Mouse (Mus musculus): ENCODE measurements around the gene Orm3.

Orm3 gene

DNA sequence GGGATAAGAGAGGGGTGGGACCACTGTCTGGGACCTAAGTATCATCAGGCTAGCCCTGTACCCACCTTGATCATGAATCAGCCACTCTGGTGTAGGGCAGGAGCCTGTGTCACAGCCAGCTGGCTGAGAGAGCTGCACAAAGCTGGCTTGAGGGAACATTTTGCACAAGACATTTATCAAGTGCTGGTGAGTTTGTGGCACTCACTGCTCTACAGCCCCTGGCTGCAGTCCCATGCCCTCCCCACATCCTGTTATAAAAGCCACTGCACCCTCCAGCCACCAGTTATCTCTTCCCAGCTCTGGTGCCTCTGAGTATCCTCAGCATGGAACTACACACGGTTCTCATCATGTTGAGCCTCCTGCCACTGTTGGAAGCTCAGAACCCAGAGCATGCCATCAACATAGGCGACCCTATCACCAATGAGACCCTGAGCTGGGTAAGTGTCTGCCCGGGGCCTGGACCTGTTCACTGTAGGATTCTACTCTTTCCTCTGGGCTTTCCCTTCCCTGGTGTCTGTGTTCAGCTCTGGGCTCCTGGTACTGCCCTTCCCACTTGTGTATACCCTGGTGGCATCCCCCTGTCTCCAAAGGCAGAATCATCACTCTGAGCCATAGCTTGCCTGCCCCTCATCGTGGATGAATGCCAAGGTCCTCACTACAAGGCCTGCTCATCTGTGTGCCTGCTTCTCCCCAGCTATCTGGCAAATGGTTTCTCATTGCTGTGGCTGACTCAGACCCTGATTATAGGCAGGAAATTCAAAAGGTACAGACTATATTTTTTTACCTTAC is at the start of gene Orm3:
Orm3 (plus strand) TSS at position 286 of the 789 bp plus-strand sequence.
- DNase-seq, result peak in 1 of 2 experiments; percentile 32

DNA sequence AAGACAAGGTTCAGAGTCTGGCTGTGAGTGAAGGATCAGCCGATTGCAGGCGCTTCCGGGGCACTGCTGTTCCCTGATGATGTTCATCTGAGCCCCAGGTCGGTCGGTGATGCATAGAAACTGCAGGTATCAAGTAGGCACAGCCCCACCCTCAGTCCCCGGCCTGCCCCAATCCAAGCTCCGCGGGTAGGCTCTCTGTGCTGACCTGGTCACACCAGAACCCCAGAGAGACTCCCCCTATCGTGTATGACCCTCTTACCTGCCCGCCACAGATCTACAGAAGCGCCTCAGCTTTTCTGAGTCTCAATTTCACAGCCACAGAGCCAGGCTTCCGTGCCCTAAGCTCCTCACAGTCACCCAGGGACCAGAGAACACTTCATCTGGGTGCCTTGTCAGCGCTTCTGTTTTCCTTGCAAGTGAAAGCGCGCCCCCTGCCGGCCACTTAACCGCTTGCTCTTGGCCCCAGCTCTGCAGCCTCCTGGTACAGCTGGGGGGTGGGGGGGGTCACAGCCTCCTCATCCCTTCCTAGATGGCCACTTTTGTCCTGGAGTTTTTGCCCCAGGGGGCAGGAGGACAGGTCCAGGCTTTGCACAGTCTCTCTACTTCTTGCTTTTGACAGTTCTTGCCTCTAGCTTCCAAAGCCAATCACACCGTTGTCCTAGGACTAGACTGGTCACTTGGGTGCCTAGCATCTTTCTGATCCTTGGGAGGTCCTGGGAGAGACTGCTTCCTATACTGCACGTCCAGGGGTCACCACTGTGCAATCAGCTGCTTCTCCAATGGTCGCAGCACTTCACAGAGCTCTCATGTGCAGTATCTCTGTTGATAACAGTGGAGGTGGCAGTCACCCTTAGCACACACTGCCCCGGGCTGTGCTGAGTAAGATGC is 48.5 kb upstream of the Orm3 start:
- peak; percentile 89 to 90 for DNase-seq

DNA sequence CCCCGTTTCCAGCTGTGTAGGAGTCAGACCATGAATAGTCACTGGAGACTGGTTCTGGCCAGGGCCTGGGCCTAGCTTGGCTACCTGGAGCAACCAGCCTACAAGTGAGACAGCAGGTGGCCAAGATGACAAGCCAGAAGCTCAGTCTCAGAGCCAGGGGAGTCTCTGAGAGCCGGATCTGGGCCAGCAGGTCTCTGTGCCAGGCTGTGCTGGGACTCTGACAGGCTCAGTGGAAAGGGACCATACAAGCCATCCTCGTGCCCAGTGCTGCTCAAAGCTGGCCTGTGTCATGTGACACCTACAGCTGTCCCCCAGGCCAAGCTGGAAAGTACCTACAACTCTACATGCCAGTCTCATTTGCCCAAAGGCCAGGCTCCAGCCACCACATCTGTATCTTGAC is 47.6 kb upstream of the Orm3 start:
- DNase-seq, result no peak

DNA sequence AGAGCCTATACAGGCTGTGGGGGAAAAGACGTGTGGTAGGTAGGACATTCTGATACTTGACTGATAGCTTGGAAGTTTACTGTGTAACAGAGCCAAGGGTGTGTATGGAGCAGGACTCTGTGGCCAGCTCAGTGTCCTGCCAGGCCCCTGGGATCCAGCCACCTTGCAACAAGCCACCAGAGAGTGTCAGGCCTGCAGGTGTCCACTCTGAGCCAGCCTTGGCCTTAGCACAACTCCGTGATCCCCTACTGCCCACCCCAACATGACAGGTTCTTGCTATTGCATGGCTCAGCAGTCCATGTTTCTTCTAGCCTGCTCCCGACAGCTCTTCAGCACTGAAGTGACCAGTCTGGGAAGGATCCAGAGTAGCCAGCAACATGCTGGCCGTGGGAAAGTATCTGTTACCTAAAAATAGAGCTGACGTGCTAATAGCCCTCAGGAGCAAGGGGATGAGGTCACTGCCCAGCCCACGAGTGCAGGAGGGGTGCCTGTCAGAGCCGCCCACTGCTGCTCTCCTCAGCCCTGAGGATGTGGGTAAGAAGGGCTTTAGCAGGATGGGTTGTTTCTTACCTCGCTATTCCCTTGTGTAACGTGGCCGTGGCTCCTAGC is 45.6 kb upstream of the Orm3 start:
- peak; percentile 44 to 65 for DNase-seq

DNA sequence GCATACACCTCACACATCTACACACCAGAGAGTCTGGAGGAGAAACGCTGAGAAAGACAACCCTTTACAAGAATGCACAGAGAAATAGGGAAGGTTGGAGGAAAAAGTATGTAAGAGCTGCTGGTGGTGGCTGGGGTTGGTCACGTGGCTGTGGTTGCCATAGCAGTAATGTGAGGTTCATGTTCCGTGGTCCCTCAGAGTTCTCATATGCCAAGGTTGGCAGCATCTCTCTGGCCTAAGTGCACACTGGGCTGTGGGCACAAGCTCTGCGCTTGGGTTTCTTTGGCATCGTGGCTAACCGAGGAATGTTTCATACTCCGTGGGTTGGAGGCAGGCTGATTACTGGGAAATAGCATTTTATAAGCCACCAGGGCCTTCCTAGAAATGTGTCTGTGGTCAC is 44.5 kb upstream of the Orm3 start:
- DNase-seq, result peak in 1 of 2 experiments; percentile 13

DNA sequence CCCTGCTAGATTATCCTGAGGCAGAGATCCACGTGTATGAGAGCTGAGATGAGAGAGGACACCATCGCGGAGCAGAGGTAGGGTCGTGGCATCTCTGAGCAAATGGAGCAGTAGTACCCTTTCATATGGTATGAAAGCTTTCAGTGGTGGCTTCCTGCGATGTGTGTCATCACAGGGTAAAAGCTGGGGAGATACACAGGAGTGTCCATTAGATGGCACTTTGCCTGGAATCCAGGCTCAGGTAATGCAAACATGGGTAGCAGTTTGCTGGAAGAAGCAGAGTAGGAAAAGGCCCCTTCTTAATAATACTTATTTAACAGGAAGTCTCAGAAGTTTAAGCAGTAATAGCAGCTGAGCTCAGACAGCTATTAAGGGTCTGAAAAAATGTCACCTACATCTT is 41.9 kb upstream of the Orm3 start:
- peak in 1 of 2 experiments; percentile 10 for DNase-seq

DNA sequence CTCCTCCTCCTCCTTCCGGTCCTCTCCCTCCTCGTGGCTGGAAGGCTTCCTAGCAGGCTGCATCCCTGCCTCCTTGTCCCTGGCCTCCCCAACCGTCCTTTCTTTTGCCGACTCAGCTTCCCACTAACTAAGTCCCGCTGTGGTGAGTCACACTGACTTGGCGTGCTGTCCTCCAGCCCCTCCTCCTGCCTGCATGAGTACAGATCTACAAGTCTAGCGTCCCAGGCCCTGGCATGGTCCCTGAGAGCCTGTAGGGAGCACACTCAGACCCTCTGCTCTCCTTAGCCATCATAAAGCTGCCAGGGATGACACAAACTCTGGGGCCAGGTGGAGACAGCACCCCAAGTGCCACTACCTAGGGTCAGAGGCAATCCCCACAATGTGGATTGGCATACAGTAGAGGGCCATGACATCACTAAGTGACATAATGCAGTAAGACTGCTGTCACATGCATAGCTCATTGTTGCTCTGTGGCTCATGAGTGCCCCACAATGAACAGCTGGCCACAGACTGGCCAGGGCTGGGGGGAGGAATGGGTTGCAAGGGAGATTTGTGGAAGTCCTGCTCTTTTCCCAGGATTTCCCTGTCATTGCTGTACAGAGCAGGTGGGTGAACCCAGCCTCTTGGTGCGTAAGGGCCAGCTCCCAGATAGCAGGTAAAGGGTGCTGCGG is 39.8 kb upstream of the Orm3 start:
- peak; percentile 20 to 57 for DNase-seq

DNA sequence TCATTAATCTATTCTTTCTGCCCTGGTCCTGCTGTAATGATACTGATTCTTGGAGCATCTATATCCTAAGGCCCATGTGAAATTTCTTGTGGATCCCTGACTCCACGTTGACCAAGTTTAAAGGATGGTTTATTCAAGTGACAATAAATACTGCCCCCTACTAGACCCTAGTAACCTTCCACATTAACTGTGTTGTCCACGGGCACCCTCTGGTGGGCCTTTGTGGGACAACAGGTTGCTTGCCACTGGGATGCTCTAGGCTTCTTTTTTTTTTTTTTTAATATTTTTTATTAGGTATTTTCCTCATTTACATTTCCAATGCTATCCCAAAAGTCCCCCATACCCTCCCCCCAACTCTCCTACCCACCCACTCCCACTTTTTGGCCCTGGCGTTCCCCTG is 36.4 kb upstream of the Orm3 start:
- peak; percentile 58 to 77 for DNase-seq

DNA sequence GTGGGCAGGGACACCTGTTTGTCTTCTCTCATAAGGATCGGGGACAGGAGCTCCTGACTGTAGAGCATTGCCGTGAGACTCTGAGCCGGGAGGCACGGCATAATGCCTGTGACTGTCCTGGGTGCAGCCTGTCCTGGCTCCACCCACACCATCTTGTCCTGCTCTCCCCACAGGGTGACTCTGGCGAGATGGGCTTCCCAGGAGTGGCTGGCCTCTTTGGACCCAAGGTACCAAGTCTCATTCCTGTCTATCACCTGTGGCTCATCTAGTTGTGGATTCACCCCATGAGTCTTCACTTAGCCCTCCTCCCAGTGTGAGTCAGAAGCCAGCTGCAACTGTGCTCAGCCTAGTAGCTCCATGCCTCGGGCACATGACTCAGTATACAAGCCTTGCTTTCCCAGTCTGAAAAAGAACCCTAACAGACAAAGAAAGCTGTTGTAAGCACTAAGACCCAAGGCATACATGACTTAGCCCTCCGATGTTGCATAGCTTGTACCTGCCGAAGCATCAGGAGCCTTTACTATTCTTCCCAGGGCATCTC is 32.6 kb upstream of the Orm3 start:
- DNase-seq, result peak in 1 of 2 experiments; percentile 9

DNA sequence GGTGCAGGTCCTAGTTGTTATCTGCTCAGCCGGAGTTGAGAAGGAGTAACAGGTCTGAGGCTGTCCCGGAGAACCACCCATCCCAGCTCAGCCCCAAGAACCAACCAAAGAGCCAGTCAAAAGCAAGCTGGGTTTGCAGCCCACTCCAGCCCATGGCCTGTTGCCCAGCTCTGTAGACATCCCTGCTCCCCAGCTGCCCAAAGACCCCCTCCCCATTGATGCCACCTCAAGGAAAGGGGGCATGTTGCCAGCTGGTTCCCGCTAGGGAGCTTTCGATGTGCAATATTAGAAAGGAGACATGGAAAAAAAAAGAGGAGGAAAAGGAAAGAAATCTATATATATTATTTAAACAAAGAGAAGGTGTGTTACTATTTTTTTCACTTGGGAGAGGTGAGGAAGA is 22.6 kb upstream of the Orm3 start:
- peak in 1 of 2 experiments; percentile 19 for DNase-seq

DNA sequence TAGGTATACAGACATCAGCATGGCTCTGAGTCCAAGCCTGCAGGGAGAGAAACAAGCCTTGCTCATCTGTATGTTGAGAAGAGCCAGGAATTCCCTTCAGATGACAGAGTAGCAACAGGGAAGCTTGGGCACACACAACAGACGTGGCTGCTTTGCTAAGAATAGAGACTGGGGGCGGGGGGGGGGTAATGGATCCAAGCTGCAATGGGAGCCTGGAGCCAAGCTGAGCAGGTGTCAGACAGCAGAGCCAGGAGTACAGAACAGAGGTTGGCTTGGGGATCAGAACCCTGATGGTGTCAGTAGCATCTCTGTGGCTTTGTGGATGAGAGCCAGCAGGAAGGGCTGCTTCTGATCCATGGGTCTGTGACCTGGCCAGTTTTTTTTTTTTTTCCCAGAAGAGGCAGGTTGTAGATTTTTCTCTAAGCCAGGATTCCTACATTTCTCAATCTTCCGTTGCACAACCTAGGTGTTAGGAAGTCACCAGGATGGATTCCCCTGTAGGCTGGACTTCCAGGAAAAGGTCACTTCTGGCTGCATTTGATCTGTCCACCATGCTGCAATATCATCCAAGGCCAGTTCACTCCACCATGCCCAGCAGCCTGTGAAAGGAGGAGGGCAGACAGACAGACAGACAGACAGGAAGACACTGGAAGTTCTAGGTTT is 17.4 kb upstream of the Orm3 start:
- peak in 1 of 2 experiments; percentile 4 for DNase-seq

DNA sequence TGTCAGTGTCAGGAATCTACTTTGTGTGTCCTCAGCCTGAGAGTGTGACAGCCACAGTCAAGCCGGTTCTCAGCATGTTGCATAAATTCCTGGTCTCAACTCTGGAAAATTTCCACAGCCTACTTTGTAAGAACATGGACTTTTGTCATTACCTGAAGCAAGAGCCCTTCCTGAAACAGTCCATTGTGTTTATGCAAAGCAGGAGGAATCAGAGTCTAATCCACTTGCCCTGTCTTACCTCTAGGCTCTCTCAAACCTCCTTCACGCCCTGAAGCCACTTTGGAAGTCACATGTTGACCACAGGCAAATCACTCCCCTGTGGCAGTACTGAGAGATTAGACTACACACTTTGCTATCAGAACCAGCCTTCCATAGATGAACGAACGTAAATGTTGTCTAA is 13.5 kb upstream of the Orm3 start:
- no peak for DNase-seq

DNA sequence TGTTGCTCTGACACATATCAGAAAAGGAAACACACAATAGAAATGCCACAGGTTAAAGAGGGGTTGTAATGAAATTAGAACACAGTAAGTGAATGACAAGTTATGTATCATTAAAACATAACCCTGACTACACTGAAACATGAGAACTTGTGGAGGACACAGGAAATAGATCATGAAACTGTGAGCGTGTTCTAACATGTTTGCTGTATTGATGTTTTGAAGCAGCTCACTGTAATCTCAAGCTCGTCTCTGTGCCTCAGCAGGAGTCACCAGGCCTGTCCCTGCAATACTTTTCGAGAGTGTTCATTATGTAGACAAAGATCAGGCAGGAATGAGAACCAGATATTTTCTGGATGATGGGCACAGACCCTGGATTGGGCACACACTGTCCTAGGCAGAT is 12.4 kb upstream of the Orm3 start:
- no peak for DNase-seq

DNA sequence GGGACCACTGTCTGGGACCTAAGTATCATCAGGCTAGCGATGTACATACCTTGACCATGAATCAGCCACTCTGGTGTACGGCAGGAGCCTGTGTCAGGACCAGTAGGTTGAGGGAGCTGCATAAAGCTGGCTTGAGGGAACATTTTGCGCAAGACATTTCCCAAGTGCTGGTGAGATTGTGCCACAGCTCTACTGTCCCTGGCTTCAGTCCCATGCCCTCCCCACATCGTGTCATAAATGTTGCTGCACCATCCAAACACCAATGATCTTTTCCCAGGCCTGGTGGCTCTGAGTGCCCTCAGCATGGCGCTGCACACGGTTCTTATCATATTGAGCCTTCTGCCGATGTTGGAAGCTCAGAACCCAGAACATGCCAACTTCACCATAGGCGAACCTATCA is 11.7 kb upstream of the Orm3 start, which contains the start of gene Orm1:
Orm1 (plus strand) TSS at position 266 of the 400 bp plus-strand sequence.
- DNase-seq, result peak; percentile 33 to 63

DNA sequence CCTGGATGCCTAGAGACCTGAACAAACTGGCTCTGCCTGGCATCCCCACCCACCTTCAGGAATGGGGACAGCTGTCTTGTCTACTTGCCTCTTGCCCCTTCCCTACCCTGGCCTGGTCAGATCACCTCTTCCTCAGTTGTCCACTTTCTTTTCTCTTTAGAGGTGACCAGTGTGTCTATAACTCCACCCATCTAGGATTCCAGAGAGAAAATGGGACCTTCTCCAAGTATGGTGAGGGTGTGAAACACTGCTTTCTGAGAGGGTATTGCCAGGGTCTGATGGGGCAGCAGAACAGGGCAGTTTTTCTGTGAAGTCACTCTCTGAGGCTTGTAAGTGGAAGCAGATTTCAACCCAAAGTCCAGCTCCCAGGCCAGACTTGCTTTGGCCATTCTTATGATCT is 10.7 kb upstream of the Orm3 start:
- peak in 1 of 2 experiments; percentile 19 for DNase-seq

DNA sequence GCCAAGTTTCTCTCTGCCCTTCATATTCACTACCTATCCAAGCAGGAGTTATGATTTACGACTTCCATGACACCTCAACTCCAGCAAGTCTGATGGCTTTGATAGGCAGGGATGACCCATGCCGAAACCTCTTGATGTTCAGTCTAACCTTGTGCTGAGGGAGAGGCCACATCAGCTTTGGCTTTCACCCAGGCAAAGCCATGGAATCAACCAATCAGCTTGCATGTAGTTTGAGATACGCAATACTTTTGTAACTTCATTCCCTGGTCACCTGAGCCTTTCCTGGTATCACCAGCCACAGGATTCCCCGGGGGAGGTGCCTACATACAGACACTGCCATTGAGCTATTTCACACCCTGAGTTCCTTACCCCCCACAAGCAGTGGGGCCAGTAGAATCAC is 9.3 kb upstream of the Orm3 start:
- DNase-seq, result peak in 1 of 2 experiments; percentile 10

DNA sequence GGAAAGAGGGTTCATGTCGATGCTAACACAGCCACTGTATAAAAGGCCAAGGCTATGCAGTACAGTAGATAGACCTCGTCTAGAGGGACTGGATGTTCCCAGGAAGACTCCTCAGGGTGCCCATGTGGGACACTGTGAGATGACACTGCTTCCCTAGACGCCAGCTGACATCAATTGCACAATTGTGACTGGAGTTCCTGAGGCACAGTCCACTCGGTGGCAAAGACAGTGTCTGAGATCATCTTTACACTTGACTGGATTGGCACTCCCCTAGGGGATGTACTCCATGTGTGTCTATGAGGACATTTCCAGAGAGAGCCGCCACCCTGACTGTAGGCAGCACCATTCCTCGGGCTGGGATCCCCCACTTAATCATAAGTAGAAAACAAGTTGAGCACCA is 7.4 kb upstream of the Orm3 start:
- peak in 1 of 2 experiments; percentile 11 for DNase-seq

DNA sequence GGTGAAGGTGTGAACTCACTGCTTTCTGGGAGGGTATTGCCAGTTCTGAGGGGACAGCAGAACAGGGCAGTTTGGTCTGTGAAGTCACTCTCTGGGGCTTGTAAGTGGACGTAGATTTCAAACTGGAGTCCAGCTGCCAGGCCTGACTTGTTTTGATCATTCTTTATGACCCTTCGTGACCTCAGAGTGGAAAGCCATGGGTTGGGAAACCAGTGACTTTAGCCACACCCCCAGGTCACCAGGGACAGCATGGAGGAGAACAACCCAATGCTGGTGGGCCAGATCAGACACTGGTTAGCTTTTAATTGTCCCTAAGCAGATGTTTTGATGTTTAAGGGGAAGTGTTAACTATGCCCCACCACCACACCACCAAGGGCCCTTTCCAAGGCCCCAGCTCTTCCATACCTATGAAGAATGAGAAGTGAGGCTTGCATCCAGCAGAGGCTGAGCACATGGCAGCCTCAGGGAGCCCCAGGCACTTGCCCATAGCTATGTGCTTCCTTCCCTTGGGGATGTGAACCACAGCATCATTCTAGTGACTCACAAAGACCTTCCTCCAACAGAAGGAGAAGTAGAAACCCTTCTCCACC is 1.1 kb downstream of the Orm3 start:
- peak in 1 of 2 experiments; percentile 4 for DNase-seq

DNA sequence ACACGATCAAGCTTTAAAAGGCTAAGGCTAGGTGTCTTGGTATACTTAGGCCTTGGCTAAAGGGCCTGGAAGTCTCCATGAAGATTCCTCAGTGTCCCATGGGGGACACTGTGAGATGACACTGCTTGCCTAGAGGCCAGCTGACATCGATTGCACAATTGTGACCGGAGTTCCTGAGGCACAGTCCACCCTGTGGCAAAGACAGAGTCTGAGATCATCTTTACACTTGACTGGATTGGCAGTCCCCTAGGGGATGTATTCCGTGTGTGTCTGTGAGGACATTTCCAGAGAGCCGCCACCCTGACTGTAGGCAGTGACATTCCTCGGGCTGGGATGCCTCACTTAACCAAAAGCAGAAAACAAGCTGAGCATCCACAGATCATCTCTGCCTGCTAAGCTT is 3.9 kb downstream of the Orm3 start:
- DNase-seq, result no peak

DNA sequence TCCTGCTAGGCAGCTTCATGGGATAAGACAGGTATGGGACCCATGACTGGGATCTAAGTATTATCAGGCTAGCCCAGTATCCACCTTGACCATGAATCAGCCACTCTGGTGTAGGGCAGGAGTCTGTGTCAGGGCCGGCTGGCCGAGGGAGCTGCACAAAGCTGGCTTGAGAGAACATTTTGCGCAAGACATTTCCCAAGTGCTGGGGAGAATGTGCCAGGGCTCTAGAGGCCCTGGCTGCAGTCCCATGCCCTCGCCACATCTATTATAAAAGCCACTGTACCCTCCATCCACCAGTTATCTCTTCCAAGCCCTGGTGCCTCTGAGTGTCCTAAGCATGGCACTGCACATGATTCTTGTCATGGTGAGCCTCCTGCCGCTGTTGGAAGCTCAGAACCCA is 6.2 kb downstream of the Orm3 start, which contains the start of gene Orm2:
Orm2 (plus strand) TSS at position 300 of the 400 bp plus-strand sequence.
- peak; percentile 46 to 63 for DNase-seq

DNA sequence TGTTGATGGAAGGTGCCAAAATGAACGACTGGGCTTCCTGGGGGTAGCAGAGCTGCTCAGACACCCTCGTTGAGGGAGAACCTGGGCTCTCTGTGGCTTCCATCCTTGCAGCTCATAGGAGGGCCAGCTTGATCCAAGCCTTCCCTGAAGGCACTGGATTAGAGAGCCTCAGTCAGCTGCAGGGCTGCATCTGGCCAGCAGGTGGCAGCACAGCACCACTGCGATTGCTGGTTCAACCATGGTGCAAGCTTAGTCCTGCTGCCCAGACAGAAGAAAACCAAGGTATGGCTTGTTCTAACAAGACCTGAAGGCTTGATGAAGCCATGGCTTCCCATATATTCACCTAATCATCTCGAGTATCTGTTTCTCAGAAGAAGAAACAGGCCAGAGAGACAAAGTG is 12.6 kb downstream of the Orm3 start:
- peak; percentile 79 to 90 for DNase-seq
